Mouse (Mus musculus): ENCODE data around the gene Ablim1.

Ablim1 gene

DNA sequence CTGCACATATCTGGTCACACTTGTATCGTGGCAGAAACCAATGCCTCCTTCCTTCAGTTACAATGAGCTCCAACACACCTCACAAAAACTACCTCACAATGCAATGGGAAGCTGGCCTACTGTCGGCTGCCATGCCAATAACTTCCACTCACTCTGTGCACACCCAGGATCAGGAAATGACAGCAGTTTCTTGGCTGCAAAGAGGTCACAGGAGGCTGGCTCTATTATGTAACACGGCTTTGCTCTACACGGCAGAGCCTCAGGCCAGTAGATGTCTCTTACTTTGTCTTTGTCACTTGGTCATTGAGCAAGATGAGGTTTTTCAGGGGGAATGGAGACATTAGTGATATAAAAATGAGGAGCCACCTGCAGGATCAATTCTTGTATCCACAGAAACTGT, 126.2 kb downstream of the Ablim1 start:
- peak in 1 of 2 experiments; percentile 59 for DNase-seq (ENCODE audit: low spot score in 2 of 2)

DNA sequence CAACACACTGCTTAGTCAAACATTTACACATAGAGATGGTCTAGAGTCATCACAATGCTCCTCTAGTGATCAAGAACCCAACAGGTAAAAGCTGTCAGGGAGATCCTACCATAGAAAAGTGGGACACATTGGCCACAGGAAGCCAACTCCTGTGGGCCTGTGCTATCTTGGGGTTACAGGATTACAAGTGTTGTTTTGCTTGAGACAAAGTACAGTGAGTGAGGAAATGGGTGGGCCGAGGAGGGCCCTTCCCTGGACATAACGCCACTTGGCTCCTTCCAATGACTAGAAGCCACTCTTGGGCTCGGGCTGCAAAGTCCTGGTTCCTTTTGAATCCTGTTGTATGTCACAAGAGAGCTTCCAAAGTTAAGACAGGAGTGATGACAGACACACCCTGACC, 129.7 kb downstream of the Ablim1 start:
- peak in 1 of 2 experiments; percentile 40 for DNase-seq (ENCODE audit: low spot score in 2 of 2)

DNA sequence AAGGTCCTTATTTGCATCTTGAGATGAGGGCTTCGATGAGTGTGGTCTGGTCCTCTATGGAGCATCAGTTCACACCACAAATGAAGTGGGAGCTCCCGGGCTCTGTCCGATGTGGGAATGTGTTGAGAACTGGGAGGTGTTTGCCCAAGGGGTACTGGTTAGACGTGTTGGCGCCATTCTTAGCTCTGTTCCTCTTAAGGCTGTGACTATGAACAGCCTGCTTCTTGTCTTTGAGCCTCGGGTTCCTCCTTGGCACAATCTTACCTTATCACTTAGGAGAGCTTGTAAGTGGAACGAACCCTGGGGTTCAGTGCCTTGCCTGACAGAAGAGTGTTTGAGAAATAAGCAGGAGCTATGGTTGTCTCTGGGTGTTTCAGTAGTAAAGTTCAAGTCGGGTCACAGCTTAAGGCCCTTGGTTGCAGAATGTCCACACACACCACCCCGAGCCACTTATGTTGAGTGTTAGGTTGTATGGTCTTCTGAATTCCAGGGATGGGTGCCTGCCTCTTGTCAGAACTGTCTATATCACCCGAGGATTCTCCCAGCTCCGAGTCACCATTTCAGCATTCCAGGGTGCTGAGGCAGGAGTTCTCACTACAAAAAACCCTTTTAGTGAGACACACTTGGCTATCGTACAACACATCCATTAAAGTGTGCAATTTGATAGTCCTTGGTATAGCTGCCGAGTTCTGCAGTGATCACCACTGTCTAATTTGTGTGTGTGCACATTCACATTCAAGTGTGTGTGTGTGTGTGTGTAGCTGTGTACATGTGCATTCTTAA, 131.6 kb downstream of the Ablim1 start:
- no peak for DNase-seq (ENCODE audit: low spot score in 2 of 2)

DNA sequence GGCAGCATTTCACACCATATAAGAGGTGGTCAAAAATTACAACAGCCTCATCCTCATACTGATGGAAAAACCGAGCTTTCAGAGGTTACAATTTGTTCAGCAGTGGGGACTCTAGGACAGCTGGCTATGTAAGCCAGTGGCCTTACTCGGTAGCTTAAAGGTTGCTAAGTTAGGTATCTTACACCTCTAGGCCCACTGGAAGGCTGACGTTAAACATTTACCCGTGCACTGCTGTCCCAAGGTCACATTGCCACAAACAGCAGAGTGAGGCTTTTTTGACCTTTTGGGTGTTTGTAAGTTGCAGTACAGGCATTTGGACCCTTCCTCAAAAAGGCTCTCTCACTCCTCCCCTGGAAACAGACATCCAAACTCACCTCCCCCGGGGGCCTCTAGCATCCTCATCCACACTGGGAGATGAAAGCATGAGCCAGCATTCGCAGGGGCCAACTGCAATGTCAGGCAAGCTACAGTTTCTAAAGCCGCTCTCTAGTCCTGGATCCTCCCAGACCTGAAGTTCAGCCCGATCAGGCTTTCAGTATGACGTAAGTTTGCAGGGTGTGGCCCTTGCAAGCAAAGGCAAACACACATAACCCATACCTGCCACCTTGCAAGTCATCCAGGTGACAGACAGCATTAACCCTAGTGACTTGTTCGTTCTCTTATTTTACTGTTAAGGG, 132.7 kb downstream of the Ablim1 start:
- no peak for DNase-seq (ENCODE audit: low spot score in 2 of 2)

DNA sequence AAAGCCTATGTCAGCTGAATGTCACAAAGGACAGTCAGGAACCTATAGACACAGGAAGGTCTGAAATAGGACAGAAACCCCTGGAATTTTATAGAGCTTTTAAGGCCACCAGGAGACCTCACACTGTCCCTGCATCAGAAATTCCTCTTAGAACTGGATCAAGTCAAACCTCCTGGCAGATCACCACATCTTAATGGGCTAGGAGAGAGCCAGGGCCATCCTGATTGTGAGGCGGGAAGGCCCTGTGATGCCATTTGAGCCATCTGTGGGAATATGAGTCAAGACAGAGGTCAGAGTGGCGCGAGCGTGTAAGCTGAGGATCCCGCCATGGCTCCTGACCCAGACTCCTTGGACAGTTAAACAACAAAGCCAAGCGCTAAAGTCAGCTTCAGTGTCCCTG, 133.4 kb downstream of the Ablim1 start:
- DNase-seq (ENCODE audit: low spot score in 2 of 2), result no peak

DNA sequence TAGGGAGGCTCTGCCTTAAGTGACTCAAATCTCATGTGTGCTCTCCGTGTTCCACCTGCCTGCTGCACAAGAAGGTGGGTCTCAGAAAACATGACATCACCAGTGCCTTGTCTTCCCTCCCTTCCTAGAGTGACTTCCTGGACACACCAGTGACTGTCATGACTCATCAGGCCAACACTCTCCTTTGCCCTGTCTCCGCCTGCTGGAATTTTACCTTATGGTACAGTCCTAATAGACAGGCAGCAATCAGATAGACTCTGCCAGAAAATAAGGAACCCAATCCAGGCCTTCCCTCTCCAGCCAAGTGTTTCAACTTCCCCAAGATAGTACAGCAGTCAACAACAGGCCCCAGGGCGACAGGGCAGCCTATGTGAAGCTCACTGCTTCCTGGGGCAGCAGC, 133.8 kb downstream of the Ablim1 start:
- DNase-seq (ENCODE audit: low spot score in 2 of 2), result no peak

DNA sequence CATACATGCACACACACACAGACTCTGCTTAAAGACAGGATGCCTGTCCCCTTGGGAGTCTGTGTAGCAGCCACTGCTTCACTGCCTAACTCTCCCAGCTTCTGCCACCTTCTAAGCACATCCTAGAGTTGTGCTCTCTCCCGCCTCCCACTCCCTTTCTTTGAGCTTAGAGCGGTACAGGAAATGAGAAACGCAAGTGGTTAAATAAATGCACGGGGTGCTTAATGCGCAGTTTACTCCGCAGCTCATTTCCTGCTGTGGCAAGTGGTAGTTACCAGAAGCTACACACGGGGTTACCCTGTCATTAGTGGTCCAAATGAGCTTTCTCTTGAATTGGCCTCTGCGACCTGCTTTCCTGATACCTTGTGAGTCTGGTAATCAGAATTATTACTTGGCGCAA, 134.4 kb downstream of the Ablim1 start:
- no peak for DNase-seq (ENCODE audit: low spot score in 2 of 2)

DNA sequence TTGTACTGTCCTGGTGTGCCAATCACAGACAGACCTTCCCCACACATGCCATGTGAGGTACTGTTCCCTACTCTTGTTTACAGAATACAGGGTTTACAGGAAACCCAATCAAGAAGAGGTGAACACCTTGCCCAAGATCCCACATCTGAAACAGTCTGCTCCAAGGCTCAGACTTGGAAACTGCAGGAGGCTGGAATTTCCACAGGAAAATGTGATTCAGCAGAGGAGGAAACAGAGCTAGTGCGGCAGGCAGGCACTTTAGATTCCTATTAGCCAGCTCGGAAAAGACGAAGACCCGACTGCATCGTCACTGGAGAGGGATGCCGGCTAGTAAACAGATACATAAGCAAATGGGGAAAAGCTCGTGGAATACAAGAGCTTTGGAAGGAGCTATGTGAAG, 135.4 kb downstream of the Ablim1 start:
- DNase-seq (ENCODE audit: low spot score in 2 of 2), result no peak

DNA sequence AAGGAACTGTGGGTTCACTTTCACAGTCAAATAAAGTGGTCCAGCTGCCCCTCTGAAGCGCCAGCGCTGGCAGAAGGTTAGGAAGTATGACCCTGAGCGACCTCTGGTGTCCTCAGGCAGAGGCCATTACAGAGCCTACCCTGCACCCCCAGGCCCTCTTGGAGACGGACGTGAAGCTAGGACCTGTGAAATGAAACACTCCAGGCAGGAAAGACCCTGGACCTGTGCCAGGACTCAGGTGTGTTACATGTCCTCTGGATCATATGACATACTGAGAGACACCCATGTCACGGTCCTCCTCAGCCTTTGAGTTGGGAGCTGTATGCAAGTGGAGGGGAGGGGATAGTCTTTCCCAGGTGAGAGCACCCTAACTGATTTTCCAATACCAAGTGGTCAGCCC, 137.4 kb downstream of the Ablim1 start:
- DNase-seq (ENCODE audit: low spot score in 2 of 2), result no peak

DNA sequence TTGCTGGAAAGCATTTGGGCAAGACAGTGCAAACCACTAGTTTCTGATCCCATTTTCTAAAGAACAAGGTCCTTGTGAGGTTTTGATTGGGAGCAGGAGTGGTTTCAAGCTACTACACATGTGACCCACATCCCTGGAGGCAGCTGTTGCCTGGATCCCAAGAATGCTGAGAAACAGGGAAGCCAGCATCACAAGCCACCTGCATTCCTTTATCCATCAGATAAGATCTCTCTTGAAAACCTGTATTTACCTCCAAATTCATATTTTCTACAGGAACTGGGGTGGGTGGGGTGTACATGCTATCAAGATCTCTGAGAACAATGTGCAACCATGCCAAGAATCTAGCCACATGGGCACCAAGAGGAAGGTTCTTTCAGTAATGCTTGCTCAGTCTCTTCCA, 139.6 kb downstream of the Ablim1 start:
- no peak for DNase-seq (ENCODE audit: low spot score in 2 of 2)

DNA sequence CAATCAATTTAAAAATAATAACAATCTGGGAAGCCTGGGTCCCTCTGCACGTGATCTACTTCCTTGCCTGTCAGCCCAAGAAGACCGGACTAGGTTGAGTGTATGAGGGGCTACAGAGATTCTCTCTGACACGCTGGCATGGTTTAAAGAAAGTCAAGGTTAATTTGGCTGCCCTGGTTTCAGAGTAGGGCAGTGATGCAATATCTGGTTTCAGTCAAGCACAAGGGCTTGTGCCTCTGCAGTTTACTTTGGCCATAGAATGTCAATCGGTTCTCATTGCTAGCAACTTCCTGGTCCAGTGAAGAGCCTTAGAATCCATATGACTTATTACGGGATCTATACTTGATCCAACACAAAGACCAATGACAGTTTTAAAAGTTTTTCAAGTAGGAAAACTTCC, 140.2 kb downstream of the Ablim1 start:
- no peak for DNase-seq (ENCODE audit: low spot score in 2 of 2)

DNA sequence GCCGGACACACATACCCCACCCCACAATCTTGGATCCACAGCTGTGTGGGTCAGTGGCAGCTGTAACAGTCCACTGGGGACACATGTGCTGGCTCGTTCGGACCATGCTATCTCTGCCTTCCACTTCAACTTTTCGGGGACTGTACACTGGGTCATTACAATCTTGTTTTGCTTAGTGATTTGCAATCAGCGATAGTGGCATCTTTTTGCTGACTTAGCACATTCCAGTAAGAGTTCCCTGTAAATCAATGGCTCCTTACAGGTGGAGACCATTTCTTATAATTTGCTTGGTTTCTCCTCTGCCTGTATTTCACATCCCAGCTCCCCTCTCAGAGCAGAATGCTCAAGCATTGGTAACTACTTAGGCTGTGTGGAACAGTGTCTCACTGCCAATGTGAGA, 140.7 kb downstream of the Ablim1 start:
- no peak for DNase-seq (ENCODE audit: low spot score in 2 of 2)

DNA sequence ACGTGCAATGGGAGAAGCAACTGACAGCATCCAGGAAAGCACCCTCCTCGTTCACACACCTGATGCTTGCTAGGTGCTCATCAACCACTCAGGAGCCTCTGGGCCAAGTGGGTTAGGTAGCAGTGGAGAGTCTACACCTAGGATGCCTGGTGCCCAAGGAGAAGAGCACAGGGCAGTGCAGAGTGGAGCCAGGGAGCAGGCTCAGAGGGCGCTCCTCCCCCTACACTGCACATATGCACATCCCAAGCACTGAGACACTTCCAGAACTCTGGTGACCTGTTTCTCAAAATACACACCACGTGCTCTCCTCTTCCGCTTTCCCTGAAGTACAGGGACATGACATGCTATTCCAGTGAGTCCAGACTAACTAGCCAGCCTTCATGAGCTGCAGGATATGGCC, 142.4 kb downstream of the Ablim1 start:
- no peak for DNase-seq (ENCODE audit: low spot score in 2 of 2)

DNA sequence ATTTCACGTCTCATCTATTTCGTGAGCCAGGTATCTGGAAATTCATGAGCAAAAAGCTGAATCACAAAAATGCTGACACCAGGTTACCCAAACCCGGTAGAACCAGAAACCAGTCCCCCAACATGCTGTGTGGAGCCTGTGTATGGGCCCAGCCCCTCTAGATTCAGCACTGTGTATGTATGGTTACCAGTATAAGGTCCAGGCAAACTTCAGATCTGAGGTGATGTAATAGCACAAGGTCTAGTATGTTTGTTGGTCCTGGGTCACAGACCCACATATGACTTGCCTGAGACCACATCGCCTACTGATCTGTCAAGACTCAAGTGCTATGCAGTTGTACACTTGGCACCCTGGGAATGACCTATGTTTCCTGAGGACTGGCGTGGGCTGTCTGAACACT, 143.8 kb downstream of the Ablim1 start:
- DNase-seq (ENCODE audit: low spot score in 2 of 2), result no peak

DNA sequence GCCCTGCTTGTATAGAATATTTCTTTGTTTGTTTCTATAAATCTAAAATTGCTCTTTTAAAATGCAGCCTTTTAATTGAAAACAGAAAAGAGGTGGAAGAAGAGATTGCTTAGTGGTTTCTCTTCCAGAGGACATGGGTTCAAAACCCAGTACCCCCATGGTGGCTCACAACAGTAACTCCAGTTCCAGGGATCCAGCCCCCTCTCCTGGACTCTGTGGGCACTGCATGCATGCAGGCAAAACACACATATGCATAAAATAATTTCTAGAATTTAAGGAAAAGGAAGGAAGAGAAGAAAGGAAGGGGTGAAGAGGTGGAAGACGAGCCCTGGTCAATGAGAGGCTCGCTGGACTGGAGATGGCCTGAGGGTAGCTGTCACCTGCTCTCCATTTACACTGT, 145.2 kb downstream of the Ablim1 start:
- DNase-seq (ENCODE audit: low spot score in 2 of 2), result no peak

DNA sequence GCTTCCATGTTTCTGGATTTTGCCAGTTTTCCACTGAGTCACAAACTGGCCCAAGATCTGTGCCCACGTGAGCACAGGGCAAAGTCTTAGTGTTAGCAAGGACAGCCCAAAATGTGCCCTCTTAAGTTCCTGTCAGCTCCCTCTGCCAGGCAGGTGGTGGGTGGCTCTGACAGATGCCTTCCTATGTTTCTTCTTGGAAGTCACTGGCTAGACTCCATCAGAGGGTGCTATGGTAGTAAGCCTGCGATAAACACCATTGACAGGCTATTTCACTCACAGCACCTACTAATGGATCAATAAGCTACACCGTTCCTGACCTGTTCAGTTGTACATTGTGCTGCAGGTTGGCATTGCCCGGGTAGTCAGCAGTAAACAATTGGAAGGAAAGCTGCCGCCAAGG, 147.0 kb downstream of the Ablim1 start:
- DNase-seq (ENCODE audit: low spot score in 2 of 2), result no peak

DNA sequence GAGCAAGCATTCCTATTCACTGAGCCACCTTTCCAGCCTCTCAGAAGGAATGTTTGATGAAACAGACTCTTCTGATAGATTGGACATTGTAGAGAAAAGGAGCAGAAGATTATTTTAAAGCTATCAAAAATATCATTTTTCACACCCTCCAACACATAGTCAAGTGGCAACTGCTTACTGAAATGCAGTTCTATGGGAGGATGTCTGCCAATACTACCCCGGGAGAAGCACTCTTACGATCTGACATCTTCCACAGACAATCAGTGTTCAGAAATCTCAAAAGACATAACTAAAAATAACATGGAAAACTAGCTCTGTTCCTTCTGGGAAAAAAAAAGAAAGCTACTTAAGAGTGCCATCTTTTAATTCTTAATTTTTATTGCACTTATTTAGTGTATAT, 149.8 kb downstream of the Ablim1 start:
- no peak for DNase-seq (ENCODE audit: low spot score in 2 of 2)

DNA sequence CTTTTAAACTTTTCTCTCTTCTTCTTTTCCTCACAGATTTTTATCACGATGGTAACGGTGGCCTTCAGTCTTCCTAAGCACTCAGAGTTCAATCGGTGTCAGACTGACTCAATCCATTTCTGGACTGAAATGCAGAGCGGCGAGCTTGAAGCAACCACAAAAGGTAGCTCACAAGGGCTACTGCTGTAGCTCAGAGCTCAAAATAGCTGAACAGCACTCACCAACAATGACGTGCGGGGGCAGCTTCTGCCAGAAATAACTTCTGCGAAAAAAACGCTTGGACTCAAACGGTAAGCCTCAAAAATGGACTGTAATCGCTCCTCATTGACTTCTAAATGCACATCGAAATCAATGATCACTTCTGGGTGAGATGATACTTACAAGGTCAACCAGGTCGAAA, 151.4 kb downstream of the Ablim1 start:
- peak; percentile 58 to 75 for DNase-seq (ENCODE audit: low spot score in 2 of 2)

DNA sequence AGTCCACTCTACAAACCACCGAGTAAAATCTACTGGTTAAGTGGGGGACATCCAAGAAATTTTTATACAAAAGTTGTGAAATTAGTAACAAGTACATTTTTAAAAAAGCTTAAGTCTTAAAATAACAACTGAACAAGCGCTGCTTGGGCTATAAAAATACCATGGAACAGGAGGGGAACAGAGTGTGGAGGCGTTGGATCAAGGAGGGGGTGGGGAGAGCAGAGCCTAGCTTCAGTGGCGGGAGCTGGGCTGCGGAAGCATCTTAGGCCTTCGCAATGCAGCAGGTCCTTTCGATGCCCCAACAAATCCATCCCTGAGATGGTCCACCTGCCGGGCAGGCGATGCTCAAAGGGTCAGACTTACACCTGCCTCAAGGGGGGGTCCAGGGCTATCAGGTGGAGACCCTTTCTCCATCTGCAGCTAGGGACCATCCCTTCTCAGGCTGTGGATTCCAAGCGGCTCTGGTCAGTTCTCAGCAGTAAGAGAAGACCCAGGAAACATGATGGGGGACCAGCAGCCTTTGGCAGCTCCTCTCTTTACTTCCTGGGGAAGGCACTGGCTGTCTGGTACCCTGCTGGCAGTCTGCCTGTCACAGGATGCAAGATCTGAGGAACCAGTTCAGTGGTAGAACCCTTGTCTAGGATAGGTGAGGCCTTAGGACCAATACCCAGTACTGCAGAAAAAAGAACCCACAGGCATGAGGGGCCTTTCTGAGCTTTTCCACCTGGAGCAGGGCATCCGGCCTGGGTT, 152.6 kb downstream of the Ablim1 start:
- DNase-seq (ENCODE audit: low spot score in 2 of 2), result no peak

DNA sequence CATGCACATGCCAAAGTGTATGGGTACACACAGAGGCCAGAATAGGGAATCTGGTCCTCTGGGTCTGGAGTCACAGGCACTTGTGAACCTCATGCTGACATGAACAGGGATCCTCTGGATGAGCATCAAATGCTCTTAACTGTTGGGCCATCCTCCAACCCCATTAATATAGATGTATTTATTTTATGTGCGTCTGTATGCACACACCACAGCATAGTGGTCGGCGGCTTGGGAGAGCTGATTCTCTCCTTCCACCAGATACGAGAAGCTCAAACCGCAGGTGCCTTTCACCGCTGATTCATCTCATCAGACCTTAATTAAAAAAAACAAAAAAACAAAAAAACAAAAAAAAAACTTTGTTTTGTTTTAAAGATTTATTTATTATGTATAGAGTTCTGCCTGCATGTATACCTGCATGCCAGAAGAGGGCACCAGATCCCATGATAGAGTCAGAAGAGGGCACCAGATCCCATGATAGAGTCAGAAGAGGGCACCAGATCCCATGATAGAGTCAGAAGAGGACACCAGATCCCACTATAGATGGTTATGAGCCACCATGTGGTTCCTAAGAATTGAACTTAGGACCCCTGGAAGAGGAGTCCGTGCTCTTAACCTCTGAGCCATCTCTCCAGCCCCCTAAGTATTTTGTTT, 153.6 kb downstream of the Ablim1 start:
- peak in 1 of 2 experiments; percentile 71 for DNase-seq (ENCODE audit: low spot score in 2 of 2)

DNA sequence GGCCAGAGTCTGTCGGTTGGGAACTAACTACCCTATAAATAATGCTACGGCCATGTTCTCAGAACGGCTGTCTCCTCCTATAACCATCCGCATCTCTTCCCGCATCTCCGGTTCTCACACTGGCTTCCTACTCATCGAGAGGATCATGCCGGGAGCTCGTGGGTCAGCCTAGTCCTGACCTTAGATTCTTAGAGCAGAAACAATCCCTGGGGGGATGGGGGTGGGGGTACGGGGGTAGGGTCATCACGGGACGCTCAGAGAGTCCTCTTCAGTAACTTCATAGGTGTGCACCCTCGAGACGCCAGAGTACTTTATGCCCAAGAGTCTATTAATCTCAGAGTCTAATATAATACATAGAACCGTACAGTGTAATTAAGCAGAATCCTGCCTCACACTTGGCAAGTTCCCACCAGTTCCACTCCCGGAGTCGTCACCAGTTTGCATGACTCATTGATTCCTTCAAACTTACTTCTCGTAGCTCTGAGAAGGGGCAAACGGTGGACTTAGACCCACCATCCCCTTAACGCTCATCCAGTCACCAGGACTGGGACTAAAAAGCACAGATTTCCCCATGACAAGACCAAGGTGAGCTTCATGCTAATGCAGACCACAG, 156.9 kb downstream of the Ablim1 start:
- DNase-seq (ENCODE audit: low spot score in 2 of 2), result peak in 1 of 2 experiments; percentile 61

Measured in heart, adult 9 months (tissue).